Mouse (Mus musculus) adrenal gland, adult 8-10 months (tissue): ENCODE data around the gene Copz1. TPM values are rescaled to one million over a fixed set of nuclear protein-coding genes. Genes with fewer than 3 reads are reported as not detected.
"Not testable (repeated sequence)": the region's sequence is repeated elsewhere in the genome, so short reads cannot be mapped to it uniquely, and the experiment has no call there.

ENCODE experiments used
- DNase-seq: peaks from one replicate; pipeline ENCODE4 v3.0.0; 2022
- total RNA-seq, 4 experiments: library from RNA; stranded (reverse); gene quantifications; 2 replicates each; pipeline ENCODE4 v1.2.4; 2022

Gene Copz1
- total RNA-seq = 100 to 1,000 TPM; 156 to 167 (median 161) TPM

- peak; percentile 98 for DNase-seq
Measured at GRCm38 (mm10) chr15:103272419-103273279, at the start of gene Copz1. Gene Copz1, plus strand, starts transcription at chr15:103272714.

DNA sequence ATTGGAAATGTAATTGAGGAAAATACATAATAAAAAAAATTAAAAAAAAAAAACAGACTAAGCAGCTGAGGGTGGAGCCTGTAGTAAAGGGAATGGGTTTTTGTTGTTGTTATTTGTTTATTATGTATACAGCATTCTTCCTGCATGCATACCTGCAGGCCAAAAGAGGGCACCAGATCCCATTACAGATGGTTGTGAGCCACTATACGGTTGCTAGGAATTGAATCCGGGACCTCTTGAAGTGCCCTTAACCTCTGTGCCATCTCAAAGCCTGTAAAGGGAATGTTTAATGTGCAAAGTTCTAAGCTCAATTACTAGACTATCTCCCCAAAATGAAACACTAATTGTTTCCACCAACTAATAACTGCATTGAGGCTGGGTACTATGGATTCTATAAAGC, 48.4 kb upstream of the Copz1 start:
- no peak for DNase-seq

GRCm38 (mm10) chr15:103227022-103227421, 45.5 kb upstream of the Copz1 start:
- no peak for DNase-seq

DNA sequence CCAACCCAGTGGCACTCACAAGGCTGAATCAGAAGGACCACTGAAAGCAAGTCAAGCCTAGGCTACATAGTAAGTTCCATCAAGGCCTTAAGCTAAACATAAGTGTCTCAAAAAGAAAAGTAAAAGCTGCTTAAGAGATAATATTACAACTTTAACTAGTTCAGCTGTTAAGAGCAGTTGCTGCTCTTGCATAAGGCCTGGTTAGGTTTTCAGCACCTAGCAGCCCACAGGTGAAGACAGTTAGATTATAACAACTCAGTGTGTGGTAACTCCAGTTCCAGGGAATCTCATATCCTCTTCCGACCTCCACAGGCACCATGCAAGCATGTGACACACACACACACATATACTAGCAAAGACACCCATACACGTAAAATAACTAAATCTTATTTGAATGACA, 44.9 kb upstream of the Copz1 start:
- DNase-seq = no peak

DNA sequence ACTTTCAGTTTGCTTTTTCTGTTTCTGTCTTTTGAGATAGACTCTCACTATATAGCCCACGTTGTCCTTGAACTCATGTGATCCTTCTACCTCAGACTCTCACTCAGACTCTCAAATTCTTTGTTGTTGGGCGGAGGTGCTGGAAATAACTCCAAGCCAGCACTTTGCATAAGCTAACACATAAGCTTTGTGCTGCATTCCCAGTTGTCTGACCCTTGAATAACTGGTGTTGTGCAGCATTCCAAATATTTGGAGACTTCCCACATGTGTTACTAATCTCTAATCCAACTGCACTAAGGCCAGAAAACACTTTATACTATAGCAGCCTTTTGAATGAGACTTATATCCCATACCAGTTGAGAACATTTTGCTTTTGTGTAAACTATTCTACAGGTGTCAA, 43.6 kb upstream of the Copz1 start:
- no peak for DNase-seq

DNA sequence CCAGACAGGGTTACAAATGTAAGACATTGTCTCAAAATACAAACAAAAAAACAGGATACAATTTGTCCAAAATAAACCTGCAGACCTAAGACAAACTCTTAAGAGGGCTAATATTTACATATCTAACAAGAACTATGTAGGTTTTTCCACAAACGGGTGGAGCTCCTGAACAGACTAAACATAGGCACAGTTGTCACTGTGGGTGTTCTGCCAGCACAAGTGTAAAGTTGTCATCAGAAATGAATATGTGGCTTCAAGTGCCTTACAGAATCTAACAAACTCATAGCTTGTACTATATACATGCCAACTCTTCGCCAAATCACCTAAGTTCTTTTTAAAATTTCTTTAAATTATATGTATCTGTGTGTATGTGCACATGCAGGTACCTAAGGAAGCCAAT, 39.4 kb upstream of the Copz1 start:
- no peak for DNase-seq

- DNase-seq = no peak
Measured at GRCm38 (mm10) chr15:103237295-103237694, 35.2 kb upstream of the Copz1 start.

- peak; percentile 93 for DNase-seq
Measured at GRCm38 (mm10) chr15:103239130-103239684, 33.3 kb upstream of the Copz1 start.

DNA sequence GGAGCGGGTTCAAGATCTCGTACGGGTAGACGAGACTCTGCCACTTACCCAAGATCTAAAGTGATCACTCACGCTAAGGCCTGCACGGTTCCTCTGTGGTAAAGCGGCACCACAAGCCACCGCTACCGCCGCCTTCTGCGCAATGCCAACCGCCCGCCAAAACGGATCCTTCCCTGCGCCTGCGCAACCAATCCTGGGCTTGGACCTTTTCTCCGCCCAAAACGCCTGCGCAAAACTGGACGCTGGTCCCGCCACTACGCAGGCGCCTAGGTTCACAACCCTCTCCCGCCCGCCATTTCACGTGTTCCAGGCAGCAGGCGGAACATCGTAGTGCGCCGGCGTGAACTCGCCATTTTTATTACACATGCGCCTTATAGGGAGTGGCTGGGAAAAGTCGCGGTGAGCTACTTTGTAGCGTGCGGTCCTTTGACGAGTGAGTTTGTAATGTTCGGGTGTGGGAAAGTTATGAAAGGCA, 32.8 kb upstream of the Copz1 start, which contains the start of gene Cbx5:
Gene Cbx5 (minus strand): TSS at position 132 of the 475 bp plus-strand sequence.
- peak; percentile 98 for DNase-seq

DNA sequence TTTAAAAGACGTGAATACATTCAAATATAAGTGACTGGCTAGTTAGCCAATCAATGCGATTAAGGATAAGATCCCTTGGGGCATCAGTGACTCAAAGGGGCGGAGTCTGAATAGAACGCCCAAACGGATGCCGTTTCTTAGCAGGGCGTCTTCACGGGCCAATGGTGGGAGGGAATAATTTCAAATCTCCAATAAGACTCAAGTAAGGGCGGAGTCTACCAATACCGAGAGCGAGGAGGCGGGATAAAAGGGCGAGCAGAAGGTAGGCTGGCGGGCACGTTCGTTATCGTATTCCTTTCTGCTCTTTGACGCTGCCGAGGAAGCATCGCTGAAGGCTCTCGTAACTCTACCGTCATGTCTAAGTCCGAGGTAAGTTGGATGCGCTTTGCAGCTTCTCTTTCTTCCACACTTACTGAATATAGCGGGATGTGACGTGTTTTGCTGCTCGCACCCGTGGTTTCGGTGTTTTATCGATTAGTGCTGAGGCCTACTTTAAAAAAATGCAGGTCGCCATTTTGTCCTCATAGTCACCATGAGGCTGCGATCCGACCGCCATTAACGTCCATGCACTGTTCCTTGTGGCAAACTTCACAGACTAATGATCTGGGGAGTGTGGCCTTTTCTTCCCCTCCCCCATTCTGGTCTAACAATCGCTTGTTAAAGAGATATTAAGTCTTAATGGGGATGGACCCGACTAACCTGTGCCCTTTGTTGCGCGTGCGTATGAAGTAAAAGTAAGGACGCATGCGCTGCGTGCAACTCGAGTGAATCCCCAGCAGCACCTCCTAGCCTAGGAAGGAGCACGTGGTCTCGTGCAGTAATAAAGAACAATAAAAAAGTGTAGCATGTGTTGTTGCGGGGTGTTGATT, 32.1 kb upstream of the Copz1 start, which contains the start of gene Hnrnpa1:
Gene Hnrnpa1 (plus strand): TSS at position 273 of the 869 bp plus-strand sequence.
- DNase-seq = peak; percentile 96

GRCm38 (mm10) chr15:103241071-103242018, 31.2 kb upstream of the Copz1 start:
- DNase-seq = not testable (repeated sequence)

DNA sequence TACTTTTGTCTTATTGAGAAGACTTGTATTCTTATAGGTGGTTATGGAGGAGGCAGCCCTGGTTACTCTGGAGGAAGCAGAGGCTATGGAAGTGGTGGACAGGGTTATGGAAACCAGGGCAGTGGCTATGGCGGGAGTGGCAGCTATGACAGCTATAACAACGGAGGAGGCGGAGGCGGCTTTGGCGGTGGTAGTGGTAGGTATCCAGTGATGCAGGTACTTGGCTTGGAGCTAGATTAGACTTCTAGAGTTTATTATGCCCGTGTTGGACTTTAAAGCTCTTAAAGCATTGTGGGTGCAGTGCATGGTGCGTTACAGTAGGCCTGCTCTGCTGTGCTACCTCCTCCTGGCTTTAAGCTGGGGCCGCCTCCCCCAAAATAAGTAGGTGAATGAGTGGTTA, 29.6 kb upstream of the Copz1 start:
- DNase-seq = no peak

DNA sequence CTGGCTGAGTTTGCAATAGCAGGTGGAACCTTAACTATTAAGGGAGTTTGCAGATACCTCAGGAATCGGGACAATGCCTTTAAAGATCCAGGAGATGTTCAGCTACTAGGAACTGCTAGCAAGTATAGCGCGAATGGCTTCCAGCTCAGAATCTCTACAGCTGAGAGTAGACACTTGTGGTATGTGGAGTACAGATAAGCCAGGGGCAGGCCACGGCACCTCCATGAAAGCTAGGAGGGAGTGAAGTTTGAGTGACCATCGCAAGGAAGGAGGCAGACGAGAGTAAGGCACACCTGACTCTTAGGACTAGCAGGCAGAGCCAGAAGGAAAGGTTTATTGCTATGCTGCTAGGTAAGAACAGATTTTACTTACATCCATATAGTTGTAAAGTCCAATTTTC, 26.9 kb upstream of the Copz1 start:
- DNase-seq = no peak

GRCm38 (mm10) chr15:103247078-103247781, 25.3 kb upstream of the Copz1 start:
- DNase-seq = no peak

DNA sequence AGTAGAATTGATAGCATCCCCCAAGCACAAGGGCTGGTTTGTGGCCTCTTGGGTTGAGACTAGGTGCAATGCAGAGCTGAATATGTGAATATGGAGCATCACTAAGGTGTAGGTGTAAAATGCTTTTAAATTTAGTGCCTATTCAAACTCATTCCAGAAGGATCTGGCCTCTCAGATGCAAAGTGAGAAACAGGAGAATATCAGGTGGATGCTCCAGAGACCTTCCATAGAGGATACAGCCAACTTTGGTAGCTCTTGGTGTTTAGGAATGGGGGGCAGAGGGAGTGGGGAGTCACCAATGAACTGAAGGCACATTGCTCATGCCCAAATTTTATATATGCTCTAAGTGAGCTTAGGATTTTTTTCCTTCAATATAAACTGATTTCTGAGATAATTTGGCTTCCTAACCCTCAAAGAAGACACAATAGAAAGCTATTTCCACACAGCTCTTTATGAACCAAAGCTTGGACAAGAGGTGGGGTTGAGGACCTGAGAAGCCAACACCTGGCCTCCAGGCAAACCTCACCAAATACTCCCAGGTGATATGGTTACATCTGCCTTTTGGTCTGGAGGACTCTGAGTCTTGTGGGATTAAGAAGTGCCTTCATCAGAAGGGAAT, 24.6 kb upstream of the Copz1 start:
- DNase-seq = no peak

GRCm38 (mm10) chr15:103248401-103249313, 23.9 kb upstream of the Copz1 start:
- no peak for DNase-seq

DNA sequence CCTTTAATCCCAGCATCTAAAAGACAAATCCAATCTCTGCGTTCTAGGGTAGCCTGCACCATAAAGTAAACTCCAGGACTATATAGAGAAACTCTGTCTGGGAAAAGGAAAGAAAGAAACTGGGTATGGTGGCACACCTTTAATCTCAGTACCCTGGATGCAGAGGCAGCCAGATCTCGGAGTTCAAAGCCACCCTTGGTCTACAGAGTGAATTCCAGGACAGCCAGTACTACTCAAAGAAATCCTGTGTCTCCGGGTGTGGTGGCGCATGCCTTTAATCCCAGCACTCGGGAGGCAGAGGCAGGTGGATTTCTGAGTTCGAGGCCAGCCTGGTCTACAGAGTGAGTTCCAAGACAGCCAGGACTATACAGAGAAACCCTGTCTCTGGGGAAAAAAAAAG, 23.0 kb upstream of the Copz1 start:
- DNase-seq = not testable (repeated sequence)

GRCm38 (mm10) chr15:103250195-103250740, 22.2 kb upstream of the Copz1 start:
- peak; percentile 51 for DNase-seq

GRCm38 (mm10) chr15:103251595-103251994, 20.9 kb upstream of the Copz1 start:
- no peak for DNase-seq
